Mouse (Mus musculus): ENCODE data around the gene Crhr2. TPM values are rescaled to one million over a fixed set of nuclear protein-coding genes. Genes with fewer than 3 reads are reported as not detected.
A peak's percentile ranks its signal among the peaks of the same experiment; 100 is the strongest.

Gene Crhr2
- polyA plus RNA-seq, 1 experiment from 2014 or later, result 1.9 TPM

DNA sequence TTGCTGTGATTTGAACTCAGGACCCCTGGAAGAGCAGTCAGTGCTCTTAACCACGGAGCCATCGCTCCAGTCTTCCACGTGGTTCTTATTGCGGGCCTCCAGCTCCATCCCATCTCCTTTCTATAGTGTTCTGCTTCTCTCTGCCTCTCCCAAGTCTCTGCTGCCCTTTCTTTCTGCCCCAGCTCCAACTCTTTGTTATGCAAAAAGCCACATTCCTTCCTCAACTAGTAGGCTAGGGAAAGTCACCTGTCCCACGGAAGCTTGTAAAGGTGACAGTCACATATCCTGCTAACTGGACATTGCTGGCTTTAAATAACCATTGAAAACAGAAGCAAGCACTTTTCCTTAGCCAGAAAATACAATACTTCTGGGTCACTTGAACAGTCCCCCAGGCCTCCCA lies 37.0 kb upstream of the Crhr2 start:
- WGBS, result 64% methylated on average over 5 of the region's 5 CpGs
- no peaks in the 10 kb centered on the region; the same call in 1 of the 2 replicates for H3K27me3 ChIP-seq (ENCODE audit: control insufficient read depth, insufficient read depth, low read depth, low read length)
- no peak for ATAC-seq

DNA sequence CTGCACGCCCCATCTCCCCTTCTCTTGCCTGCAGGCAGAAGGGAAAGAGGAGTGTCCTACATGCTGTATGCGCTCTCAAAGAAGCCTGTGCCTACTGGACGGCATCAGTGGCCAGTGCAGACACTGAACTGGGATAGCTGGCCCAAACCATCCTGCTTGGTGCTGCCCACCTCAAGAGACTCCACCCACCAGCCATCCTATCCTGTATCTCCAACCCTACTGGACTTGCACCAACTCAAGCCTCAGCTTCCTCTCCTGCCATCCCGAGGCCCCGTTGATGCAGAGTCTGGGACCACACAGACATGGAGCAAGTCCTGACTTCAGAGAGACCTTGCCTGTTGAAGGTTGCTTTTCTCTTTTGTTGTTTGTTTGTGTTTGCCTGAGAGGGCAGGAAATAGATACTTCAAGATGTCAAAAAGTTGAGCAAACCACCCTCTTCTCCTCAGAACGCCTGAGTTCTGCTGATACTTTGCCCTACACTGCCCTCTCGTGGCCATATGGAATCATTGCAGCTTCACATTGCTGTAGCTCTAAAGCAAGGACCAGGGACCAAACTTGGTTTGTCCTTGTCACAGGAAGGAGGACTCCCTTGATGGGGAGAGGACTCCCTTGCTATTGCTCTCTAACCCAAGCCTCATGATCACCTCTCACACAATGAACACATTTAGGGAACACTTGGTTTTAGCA lies 34.1 kb upstream of the Crhr2 start:
- no peaks in the 10 kb centered on the region; the same call in 1 of the 2 replicates for H3K27me3 ChIP-seq (ENCODE audit: control insufficient read depth, insufficient read depth, low read depth, low read length)
- 57% methylated on average over 7 of the region's 7 CpGs for WGBS

More for the DNA sequence above, 37.0 kb upstream of the Crhr2 start:
- H3K9ac ChIP-seq (ENCODE audit: low read depth, low read length), result no peak overlapping the region
- no peaks in the 10 kb centered on the region for H3K9me3 ChIP-seq (replicated peaks; ENCODE audit: control insufficient read depth, low read length, poor library complexity, severe bottlenecking)
- H3K4me2 ChIP-seq (ENCODE audit: low read length), result no peak overlapping the region
- H3K27ac ChIP-seq (ENCODE audit: low read length), result no peak overlapping the region
- no peaks in the 10 kb centered on the region for H3K36me3 ChIP-seq (ENCODE audit: control insufficient read depth, insufficient read depth, low read length)
- no peaks in the 10 kb centered on the region for H3K4me1 ChIP-seq (ENCODE audit: control insufficient read depth, insufficient read depth, low read length)
- no peak overlapping the region for H3K4me3 ChIP-seq (ENCODE audit: low read depth, low read length)

DNA sequence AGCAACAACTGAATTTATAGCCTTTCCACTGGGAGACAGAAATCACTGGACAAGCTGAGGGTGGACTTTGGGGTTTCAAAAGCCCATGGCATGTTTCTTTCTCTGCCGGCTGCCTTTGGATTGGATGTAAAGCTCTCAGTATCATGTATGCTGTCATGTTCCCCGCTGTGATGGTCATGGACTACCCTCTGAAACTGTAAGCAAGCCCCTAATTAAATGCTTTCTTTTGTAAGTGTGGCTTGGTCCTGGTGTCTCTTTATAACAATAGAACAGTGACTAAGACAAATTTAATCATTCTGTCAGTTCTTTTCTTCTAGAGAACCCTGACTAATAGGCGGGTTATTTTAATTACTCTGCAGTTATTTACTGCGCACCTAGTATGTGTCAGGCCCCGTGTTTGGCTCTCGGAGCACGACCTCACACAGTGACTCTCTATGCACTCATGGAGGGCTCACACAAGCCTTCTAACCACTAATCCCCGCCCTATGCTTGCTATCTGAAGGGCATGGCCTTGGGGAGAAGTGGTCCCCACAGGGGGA lies 30.3 kb upstream of the Crhr2 start:
- WGBS, result 63% methylated on average over 8 of the region's 8 CpGs
- no peaks in the 10 kb centered on the region; the same call in none of the 2 replicates for H3K27me3 ChIP-seq (ENCODE audit: control insufficient read depth, insufficient read depth, low read depth, low read length)
- ATAC-seq, result no peak

More for the DNA sequence above, 34.1 kb upstream of the Crhr2 start:
- Histone ChIP-seq H3K9ac (ENCODE audit: low read depth, low read length) (no peak overlapping the region), H3K9me3 (replicated peaks; ENCODE audit: control insufficient read depth, low read length, poor library complexity, severe bottlenecking) (no peaks in the 10 kb centered on the region), H3K4me2 (ENCODE audit: low read length) (no peak overlapping the region), H3K4me1 (ENCODE audit: control insufficient read depth, insufficient read depth, low read length) (no peaks in the 10 kb centered on the region), H3K4me3 (ENCODE audit: low read depth, low read length) (no peak overlapping the region), H3K36me3 (ENCODE audit: control insufficient read depth, insufficient read depth, low read length) (no peaks in the 10 kb centered on the region), H3K27ac (ENCODE audit: low read length) (no peak overlapping the region)
- ATAC-seq, result peak; percentile 75

DNA sequence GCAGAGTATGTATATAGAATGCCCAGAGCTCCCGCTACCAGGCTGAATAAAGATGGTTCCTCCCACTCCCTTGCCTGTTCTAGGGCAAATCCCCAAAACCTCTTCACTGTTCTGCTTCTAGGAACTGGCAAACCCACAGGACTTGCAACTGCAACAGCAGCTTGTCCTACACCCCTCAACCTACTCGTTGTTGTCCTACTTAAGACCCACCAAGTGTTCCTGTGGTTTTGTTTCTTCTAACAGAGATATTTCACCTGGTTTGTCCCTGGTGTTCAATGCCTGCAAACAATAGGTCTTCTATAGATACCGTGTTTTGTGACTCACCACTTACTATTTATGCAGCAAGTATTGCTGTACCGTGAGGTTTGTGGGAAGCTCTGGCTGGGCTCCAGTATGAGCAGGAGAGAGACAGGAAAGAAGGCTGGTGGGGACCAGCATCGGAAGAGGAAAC lies 28.5 kb upstream of the Crhr2 start:
- no peak overlapping the region for H3K4me2 ChIP-seq (ENCODE audit: low read length)
- H3K9ac ChIP-seq (ENCODE audit: low read depth, low read length), result no peak overlapping the region
- no peak for ATAC-seq
- H3K4me1 ChIP-seq (ENCODE audit: control insufficient read depth, insufficient read depth, low read length), result no peaks in the 10 kb centered on the region
- WGBS, result 81% methylated on average over 5 of the region's 5 CpGs
- no peak overlapping the region for H3K27ac ChIP-seq (ENCODE audit: low read length)
- no peaks in the 10 kb centered on the region; the same call in 1 of the 2 replicates for H3K27me3 ChIP-seq (ENCODE audit: control insufficient read depth, insufficient read depth, low read depth, low read length)
- H3K36me3 ChIP-seq (ENCODE audit: control insufficient read depth, insufficient read depth, low read length), result no peaks in the 10 kb centered on the region
- no peaks in the 10 kb centered on the region for H3K9me3 ChIP-seq (replicated peaks; ENCODE audit: control insufficient read depth, low read length, poor library complexity, severe bottlenecking)
- no peak overlapping the region for H3K4me3 ChIP-seq (ENCODE audit: low read depth, low read length)

More for the DNA sequence above, 30.3 kb upstream of the Crhr2 start:
- no peaks in the 10 kb centered on the region for H3K4me1 ChIP-seq (ENCODE audit: control insufficient read depth, insufficient read depth, low read length)
- no peak overlapping the region for H3K4me2 ChIP-seq (ENCODE audit: low read length)
- no peaks in the 10 kb centered on the region for H3K9me3 ChIP-seq (replicated peaks; ENCODE audit: control insufficient read depth, low read length, poor library complexity, severe bottlenecking)
- no peaks in the 10 kb centered on the region for H3K36me3 ChIP-seq (ENCODE audit: control insufficient read depth, insufficient read depth, low read length)
- H3K9ac ChIP-seq (ENCODE audit: low read depth, low read length), result no peak overlapping the region
- H3K27ac ChIP-seq (ENCODE audit: low read length), result no peak overlapping the region
- no peak overlapping the region for H3K4me3 ChIP-seq (ENCODE audit: low read depth, low read length)

DNA sequence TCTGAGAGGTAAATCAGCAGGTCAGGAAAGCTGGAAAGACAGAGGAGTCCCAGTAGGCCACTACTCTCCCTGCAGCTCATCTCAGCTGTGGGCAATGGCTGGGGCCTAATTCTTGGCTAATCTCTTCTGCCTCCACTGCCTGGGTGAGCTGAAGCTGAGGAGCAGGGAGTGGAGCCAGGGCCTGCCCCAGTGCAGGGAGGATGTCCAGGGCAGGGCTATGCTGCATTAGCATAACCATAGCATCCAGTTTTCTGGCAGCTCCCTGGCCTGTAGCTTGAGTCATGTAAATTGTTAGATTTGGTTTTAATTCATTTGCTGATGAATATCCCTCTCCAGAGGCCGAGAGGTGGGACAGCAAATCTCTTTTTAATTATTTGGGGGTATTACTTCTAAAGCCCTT lies 26.4 kb upstream of the Crhr2 start:
- Histone ChIP-seq H3K36me3 (ENCODE audit: control insufficient read depth, insufficient read depth, low read length) (no peaks in the 10 kb centered on the region), H3K4me1 (ENCODE audit: control insufficient read depth, insufficient read depth, low read length) (no peaks in the 10 kb centered on the region), H3K4me2 (ENCODE audit: low read length) (no peak overlapping the region), H3K27me3 (ENCODE audit: control insufficient read depth, insufficient read depth, low read depth, low read length) (no peaks in the 10 kb centered on the region; the same call in 1 of the 2 replicates), H3K27ac (ENCODE audit: low read length) (no peak overlapping the region), H3K9me3 (replicated peaks; ENCODE audit: control insufficient read depth, low read length, poor library complexity, severe bottlenecking) (no peaks in the 10 kb centered on the region), H3K4me3 (ENCODE audit: low read depth, low read length) (no peak overlapping the region), H3K9ac (ENCODE audit: low read depth, low read length) (no peak overlapping the region)
- no peak for ATAC-seq
- WGBS, result 52% methylated on average over 1 of the region's 1 CpGs

DNA sequence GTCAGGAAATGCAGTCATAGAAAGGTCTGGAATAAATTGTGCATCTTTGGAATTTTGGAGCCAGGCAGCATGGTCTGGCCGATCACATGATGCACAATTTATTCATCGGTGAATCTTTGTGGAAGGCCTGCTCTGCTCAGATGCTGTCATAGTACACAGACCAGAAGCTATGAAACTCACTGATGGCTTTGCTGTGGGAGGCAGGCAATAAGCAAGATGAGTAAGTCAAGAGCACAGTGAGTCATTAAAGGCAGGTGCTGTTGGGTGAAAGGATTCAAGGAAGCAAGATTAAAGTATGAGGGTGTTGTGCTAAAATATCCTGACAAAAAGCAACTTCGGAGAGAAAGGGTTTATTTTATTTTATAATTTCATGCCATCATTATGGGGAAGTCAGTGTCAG lies 19.4 kb upstream of the Crhr2 start:
- H3K4me2 ChIP-seq (ENCODE audit: low read length), result no peak overlapping the region
- WGBS, result 94% methylated on average over 3 of the region's 3 CpGs
- no peak overlapping the region for H3K27ac ChIP-seq (ENCODE audit: low read length)
- H3K4me3 ChIP-seq (ENCODE audit: low read depth, low read length), result no peak overlapping the region
- H3K9ac ChIP-seq (ENCODE audit: low read depth, low read length), result no peak overlapping the region
- H3K4me1 ChIP-seq (ENCODE audit: control insufficient read depth, insufficient read depth, low read length), result no peaks in the 10 kb centered on the region
- H3K36me3 ChIP-seq (ENCODE audit: control insufficient read depth, insufficient read depth, low read length), result no peaks in the 10 kb centered on the region
- ATAC-seq, result no peak
- H3K27me3 ChIP-seq (ENCODE audit: control insufficient read depth, insufficient read depth, low read depth, low read length), result no peaks in the 10 kb centered on the region
- no peaks in the 10 kb centered on the region for H3K9me3 ChIP-seq (replicated peaks; ENCODE audit: control insufficient read depth, low read length, poor library complexity, severe bottlenecking)

DNA sequence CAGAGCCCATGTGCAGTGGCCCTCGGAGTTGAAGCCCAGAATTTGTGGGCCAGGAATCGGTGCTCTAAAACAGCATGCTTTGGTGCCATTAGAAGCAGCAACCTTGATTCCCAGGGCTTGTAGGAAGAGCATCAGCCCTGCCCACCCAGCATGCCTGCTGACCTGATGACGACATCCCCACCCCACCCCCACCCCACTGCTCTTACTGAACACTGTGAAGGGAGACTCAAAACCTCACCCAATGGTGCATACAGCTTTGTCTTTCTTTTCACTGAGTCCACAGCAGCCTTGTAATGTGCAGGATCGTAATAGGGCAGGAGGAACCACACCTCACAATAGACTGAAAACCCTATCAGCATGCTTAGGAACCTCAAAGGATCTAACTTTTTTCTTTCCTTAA lies 13.3 kb upstream of the Crhr2 start:
- H3K27me3 ChIP-seq (ENCODE audit: control insufficient read depth, insufficient read depth, low read depth, low read length), result no peaks in the 10 kb centered on the region
- peak; percentile 66; the same call in 1 of the 2 replicates for ATAC-seq
- H3K9ac ChIP-seq (ENCODE audit: low read depth, low read length), result no peak overlapping the region
- no peak overlapping the region for H3K4me3 ChIP-seq (ENCODE audit: low read depth, low read length)
- no peaks in the 10 kb centered on the region for H3K36me3 ChIP-seq (ENCODE audit: control insufficient read depth, insufficient read depth, low read length)
- no peak overlapping the region for H3K4me2 ChIP-seq (ENCODE audit: low read length)
- H3K9me3 ChIP-seq (replicated peaks; ENCODE audit: control insufficient read depth, low read length, poor library complexity, severe bottlenecking), result peaks cover 5% of the 10 kb centered on the region; the same call in 1 of the 2 replicates
- H3K4me1 ChIP-seq (ENCODE audit: control insufficient read depth, insufficient read depth, low read length), result peaks cover 3% of the 10 kb centered on the region; the same call in 1 of the 2 replicates
- 35% methylated on average over 4 of the region's 4 CpGs for WGBS
- H3K27ac ChIP-seq (ENCODE audit: low read length), result no peak overlapping the region

DNA sequence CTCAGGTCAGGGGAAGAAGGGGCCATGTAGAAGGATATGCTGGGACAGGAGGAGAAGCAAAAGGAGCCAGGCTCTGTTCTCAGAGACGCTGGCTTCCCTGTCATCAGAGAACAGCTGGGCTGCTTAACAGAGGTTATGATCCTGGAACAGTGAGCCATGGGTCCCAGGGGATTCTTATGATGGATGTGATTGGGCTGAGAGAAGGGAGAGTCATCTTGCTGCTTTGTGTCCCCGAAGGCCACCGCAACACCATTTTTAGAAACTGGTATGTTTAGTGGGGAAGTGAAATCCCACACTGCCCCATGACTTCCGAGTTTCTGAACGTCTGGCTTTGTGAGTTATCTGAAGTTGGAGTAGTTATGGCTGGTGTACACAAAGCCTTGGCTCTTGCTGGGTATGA lies 12.5 kb upstream of the Crhr2 start:
- Histone ChIP-seq H3K9ac (ENCODE audit: low read depth, low read length) (no peak overlapping the region), H3K4me2 (ENCODE audit: low read length) (no peak overlapping the region), H3K4me1 (ENCODE audit: control insufficient read depth, insufficient read depth, low read length) (peaks cover 3% of the 10 kb centered on the region; the same call in 1 of the 2 replicates), H3K27ac (ENCODE audit: low read length) (no peak overlapping the region), H3K27me3 (ENCODE audit: control insufficient read depth, insufficient read depth, low read depth, low read length) (no peaks in the 10 kb centered on the region), H3K36me3 (ENCODE audit: control insufficient read depth, insufficient read depth, low read length) (no peaks in the 10 kb centered on the region), H3K9me3 (replicated peaks; ENCODE audit: control insufficient read depth, low read length, poor library complexity, severe bottlenecking) (peaks cover 5% of the 10 kb centered on the region; the same call in 1 of the 2 replicates), H3K4me3 (ENCODE audit: low read depth, low read length) (no peak overlapping the region)
- WGBS, result 92% methylated on average over 5 of the region's 5 CpGs
- no peak for ATAC-seq

DNA sequence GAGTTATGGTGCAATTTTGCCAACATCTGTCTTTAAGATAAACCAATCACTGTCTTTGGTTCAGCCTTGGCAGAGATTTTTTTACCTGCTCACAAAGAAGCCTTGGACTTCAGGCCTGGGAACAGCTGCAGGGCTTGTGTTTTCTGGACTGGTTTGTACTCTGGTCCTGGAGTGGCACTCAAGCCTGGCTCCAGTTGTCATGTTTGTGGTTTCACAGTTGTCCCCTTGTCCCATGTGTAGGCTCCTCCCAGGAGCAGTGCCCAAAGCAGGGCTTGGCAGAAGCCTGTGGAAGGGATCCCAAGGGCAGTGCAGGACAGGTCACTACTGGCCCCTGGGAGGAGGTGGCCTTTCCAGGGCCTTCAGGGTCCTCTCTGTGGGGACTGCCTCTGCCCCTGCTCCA lies 5.5 kb upstream of the Crhr2 start:
- Histone ChIP-seq H3K36me3 (ENCODE audit: control insufficient read depth, insufficient read depth, low read length) (no peaks in the 10 kb centered on the region), H3K4me1 (ENCODE audit: control insufficient read depth, insufficient read depth, low read length) (no peaks in the 10 kb centered on the region), H3K9me3 (replicated peaks; ENCODE audit: control insufficient read depth, low read length, poor library complexity, severe bottlenecking) (peaks cover under 1% of the 10 kb centered on the region; the same call in 1 of the 2 replicates), H3K27ac (ENCODE audit: low read length) (no peak overlapping the region), H3K4me3 (ENCODE audit: low read depth, low read length) (no peak overlapping the region), H3K4me2 (ENCODE audit: low read length) (no peak overlapping the region), H3K27me3 (ENCODE audit: control insufficient read depth, insufficient read depth, low read depth, low read length) (no peaks in the 10 kb centered on the region), H3K9ac (ENCODE audit: low read depth, low read length) (no peak overlapping the region)
- no peak for ATAC-seq

Measured in midbrain, embryonic 16.5 days (tissue).